Mouse (Mus musculus) embryonic fibroblast, embryonic 13.5 days (primary cell): Measurements from ENCODE around the gene Lhx8.

Experiments
- CTCF ChIP-seq: IDR thresholded peaks from 2 replicates; pipeline ENCODE4 v1.5.1; 2011; ENCODE audit warnings: mild to moderate bottlenecking, control low read depth, low read length, moderate library complexity, borderline replicate concordance; ENCODE audit not compliant: insufficient read depth
- POLR2A ChIP-seq: IDR thresholded peaks from 2 replicates; pipeline ENCODE4 v1.6.1; 2011; ENCODE audit warnings: low read depth, mild to moderate bottlenecking, control low read depth, low read length, moderate library complexity

GRCm38 (mm10) chr3:154339649-154340260, 9.3 kb upstream of the Lhx8 start:
- TF ChIP-seq POLR2A (no peak), CTCF (no peak)
